Mouse (Mus musculus) forebrain, embryonic 12.5 days (tissue): Measurements from ENCODE around the gene Polh. TPM values are rescaled to one million over a fixed set of nuclear protein-coding genes. Genes with fewer than 3 reads are reported as not detected.

ENCODE experiments used
- ATAC-seq: fragments of 200-750 bp; cut with Nextera tagmentation; 2 replicates; pipeline ENCODE4 v1.8.0; 2017; ENCODE audit warnings: moderate TSS enrichment; ENCODE audit not compliant: low FRiP score
- H3K27ac ChIP-seq: fragments of 300-500 bp; sonication (generic); 2 replicates; pipeline ENCODE4 v1.5.1; 2016; ENCODE audit warnings: mild to moderate bottlenecking
- H3K27me3 ChIP-seq: fragments of 300-500 bp; sonication (generic); 2 replicates; pipeline ENCODE4 v1.6.1; 2016; ENCODE audit warnings: mild to moderate bottlenecking
- H3K36me3 ChIP-seq: fragments of 300-500 bp; sonication (generic); replicated peaks from 2 replicates; pipeline ENCODE4 v1.6.1; 2016; ENCODE audit warnings: mild to moderate bottlenecking
- H3K4me1 ChIP-seq: fragments of 300-500 bp; sonication (generic); 2 replicates; pipeline ENCODE4 v1.6.1; 2016
- H3K4me2 ChIP-seq: fragments of 300-500 bp; sonication (generic); 2 replicates; pipeline ENCODE4 v1.6.1; 2016; ENCODE audit warnings: mild to moderate bottlenecking, moderate library complexity
- H3K4me3 ChIP-seq: fragments of 300-500 bp; sonication (generic); replicated peaks from 2 replicates; pipeline ENCODE4 v1.5.1; 2016; ENCODE audit warnings: mild to moderate bottlenecking
- H3K9ac ChIP-seq: fragments of 300-500 bp; sonication (generic); 2 replicates; pipeline ENCODE4 v1.6.1; 2016; ENCODE audit warnings: mild to moderate bottlenecking
- H3K9me3 ChIP-seq: fragments of 300-500 bp; sonication (generic); 2 replicates; pipeline ENCODE4 v1.6.1; 2016
- WGBS: fragments of 180-500 bp; shearing (Covaris S2); methylation state at CpG from one replicate; pipeline ENCODE4 v1.1.7; 2016; 5-methylcytosine and 5-hydroxymethylcytosine counted together
- polyA plus RNA-seq: library from polyadenylated mRNA; unstranded; fragments of >200 nt; fragmentation: Nextera tagmentation; extraction: Ambion mirVana; gene quantifications from 2 replicates; pipeline ENCODE4 v1.2.1, GENCODE M21; 2016

Gene Polh
- polyA plus RNA-seq, 1 experiment from 2014 or later = 11.2 TPM

DNA sequence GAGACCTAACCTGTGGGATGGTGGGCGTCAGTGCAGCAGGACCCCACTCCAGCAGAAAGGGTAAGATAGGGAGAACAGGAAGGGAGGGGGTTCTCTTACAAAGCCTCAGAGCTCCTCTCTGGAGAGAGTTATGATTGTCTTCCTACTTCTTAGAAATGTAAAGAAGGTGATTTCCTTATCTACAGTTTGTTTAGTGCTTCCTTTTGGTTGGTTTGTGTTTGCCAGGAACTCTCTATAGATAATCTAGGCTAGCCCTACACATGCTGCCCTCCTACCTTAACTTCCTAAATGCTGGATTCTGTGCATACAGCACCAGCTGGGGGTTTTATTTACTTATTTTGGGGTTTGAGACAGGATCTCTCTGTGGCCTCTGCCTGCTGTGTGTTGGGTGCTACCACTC is 33.6 kb upstream of the Polh start:
- Histone ChIP-seq H3K9me3 (no peaks in the 10 kb centered on the region), H3K4me3 (no peak overlapping the region), H3K4me2 (no peak overlapping the region), H3K27ac (no peak overlapping the region), H3K9ac (no peak overlapping the region), H3K36me3 (peaks cover 89% of the 10 kb centered on the region), H3K4me1 (no peaks in the 10 kb centered on the region), H3K27me3 (no peaks in the 10 kb centered on the region)
- ATAC-seq = no peak
- WGBS = 94% methylated on average over 1 of the region's 1 CpGs

DNA sequence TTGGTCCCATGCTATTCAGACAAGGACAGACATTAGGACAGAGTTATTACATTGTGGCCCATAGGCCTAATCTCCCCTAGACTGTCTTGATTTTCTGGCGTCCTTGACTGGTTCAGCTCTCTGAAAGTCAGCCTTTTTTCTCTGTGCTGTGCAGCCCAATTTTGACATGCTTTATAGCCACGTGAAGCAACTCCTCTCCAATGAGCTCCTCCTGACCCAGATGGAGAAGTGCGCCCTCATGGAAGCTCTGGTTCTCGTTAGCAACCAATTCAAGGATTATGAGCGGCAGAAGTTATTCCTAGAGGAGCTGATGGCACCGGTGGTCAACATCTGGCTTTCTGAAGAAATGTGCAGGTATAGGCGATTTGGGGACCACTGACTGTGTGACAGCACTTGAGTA is 25.1 kb upstream of the Polh start:
- H3K36me3 ChIP-seq = peaks cover 97% of the 10 kb centered on the region
- H3K4me1 ChIP-seq = no peaks in the 10 kb centered on the region
- no peak overlapping the region for H3K9ac ChIP-seq
- H3K9me3 ChIP-seq = no peaks in the 10 kb centered on the region
- no peak overlapping the region for H3K4me2 ChIP-seq
- no peaks in the 10 kb centered on the region for H3K27me3 ChIP-seq
- H3K27ac ChIP-seq = no peak overlapping the region
- WGBS = 87% methylated on average over 7 of the region's 7 CpGs
- no peak overlapping the region for H3K4me3 ChIP-seq
- no peak for ATAC-seq

- peaks cover 97% of the 10 kb centered on the region for H3K36me3 ChIP-seq
- H3K27ac ChIP-seq = no peak overlapping the region
- H3K4me3 ChIP-seq = no peak overlapping the region
- no peak overlapping the region for H3K9ac ChIP-seq
- no peaks in the 10 kb centered on the region for H3K27me3 ChIP-seq
- 94% methylated on average over 3 of the region's 3 CpGs for WGBS
- no peak overlapping the region for H3K4me2 ChIP-seq
- ATAC-seq = no peak
- no peaks in the 10 kb centered on the region for H3K4me1 ChIP-seq
- H3K9me3 ChIP-seq = no peaks in the 10 kb centered on the region
Observed at GRCm38 (mm10) chr17:46221601-46222000, 19.2 kb upstream of the Polh start.

DNA sequence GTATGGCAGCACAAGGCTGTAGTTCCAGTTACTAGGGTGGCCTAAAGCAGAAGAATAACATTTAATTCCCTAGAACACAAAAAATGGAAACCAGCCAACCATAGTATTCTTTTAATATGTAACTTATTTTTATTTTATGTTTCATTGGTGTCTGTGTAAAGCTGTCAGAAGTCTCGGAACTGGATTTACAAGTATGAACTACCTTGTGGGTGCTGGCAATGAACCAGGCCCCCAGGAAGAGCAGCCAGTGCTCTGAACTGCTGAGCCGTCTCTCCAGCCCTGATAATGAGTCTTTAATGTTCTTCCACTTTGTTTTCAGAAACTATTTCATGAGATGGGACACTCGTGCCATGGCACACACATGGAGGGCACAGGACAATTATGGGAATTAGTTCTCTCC is 8.1 kb upstream of the Polh start:
- no peaks in the 10 kb centered on the region for H3K9me3 ChIP-seq
- peaks cover 94% of the 10 kb centered on the region for H3K36me3 ChIP-seq
- no peak for ATAC-seq
- H3K4me3 ChIP-seq = no peak overlapping the region
- no peak overlapping the region for H3K27ac ChIP-seq
- H3K4me2 ChIP-seq = no peak overlapping the region
- H3K27me3 ChIP-seq = no peaks in the 10 kb centered on the region
- 94% methylated on average over 3 of the region's 3 CpGs for WGBS
- H3K9ac ChIP-seq = no peak overlapping the region
- H3K4me1 ChIP-seq = no peaks in the 10 kb centered on the region

GRCm38 (mm10) chr17:46206676-46207075 is 4.2 kb upstream of the Polh start:
- Histone ChIP-seq H3K4me1 (peaks cover 16% of the 10 kb centered on the region), H3K36me3 (peaks cover 68% of the 10 kb centered on the region), H3K4me2 (no peak overlapping the region), H3K27me3 (no peaks in the 10 kb centered on the region), H3K4me3 (no peak overlapping the region), H3K9ac (no peak overlapping the region), H3K27ac (no peak overlapping the region), H3K9me3 (no peaks in the 10 kb centered on the region)
- no peak for ATAC-seq

DNA sequence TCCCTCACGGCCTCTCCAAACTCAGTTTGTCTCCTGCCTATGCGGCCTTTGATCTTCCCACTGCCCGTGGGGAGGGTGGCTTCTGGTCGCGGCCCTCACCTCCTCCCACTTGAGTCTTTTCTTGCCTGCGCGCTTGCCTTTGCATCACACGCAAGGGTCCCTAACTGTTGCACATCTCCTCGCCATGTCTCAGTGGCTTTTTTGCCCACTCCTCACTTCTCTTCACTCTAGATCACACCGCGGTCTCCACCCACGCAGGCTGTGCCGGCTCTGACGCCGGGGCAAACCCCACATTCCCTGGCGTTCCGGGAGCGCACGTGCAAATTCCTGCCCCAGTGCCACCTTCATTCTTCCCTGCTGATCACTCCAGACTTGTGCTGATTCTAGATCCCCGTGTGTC is 633 bp upstream of the Polh start:
- Histone ChIP-seq H3K4me2 (peak overlapping the region; percentile 89), H3K36me3 (peaks cover 48% of the 10 kb centered on the region), H3K4me1 (peaks cover 35% of the 10 kb centered on the region), H3K27ac (peak overlapping the region; percentile 88), H3K9ac (peak overlapping the region; percentile 86), H3K9me3 (no peaks in the 10 kb centered on the region), H3K4me3 (peak overlapping the region; percentile 94), H3K27me3 (no peaks in the 10 kb centered on the region)
- 0% methylated on average over 20 of the region's 20 CpGs for WGBS
- peak; percentile 24; the same call in 1 of the 2 replicates for ATAC-seq

DNA sequence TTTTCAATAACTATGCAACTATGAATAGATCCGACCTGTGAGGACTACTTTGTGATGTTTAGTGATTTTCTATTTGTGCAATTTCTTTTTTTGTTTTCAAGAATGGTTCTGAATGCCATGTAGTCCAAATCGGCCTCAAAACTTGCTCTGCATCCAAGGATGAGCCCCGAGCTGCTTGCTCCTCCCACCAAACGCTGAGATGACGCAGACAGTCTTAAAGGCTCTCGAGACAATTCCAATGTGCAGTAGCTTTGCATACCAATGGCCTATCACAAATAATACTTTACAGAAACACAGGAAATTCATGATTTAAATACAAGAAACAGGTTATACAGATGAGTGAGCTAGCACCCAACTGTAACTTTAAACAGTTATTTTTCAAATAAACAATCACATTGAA is 1.3 kb downstream of the Polh start:
- Histone ChIP-seq H3K27ac (no peak overlapping the region), H3K4me2 (peak overlapping the region; percentile 89), H3K4me3 (peak overlapping the region; percentile 94), H3K9me3 (no peaks in the 10 kb centered on the region), H3K4me1 (peaks cover 35% of the 10 kb centered on the region), H3K9ac (peak overlapping the region; percentile 86), H3K27me3 (no peaks in the 10 kb centered on the region), H3K36me3 (peaks cover 48% of the 10 kb centered on the region)
- WGBS = 72% methylated on average over 6 of the region's 6 CpGs
- no peak for ATAC-seq

DNA sequence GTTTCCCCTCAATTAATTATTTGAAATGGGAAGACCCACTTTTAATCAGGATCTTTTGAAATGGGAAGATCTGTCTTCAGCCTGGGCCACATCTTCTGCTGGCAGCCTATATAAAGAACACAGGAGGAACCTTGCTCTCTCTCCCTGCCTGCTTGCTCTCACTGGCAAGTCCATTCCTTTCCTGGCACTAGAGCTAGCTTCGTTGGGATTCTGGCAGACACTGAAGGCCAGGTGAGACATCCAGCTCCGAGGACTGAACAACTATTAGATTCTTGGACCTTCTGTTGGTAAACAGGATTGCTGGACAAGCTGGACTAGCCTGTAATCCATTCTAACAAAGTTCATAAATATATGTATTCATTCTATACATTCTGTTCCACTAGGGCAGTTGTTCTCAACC is 13.6 kb downstream of the Polh start:
- H3K4me3 ChIP-seq = no peak overlapping the region
- WGBS = 99% methylated on average over 2 of the region's 2 CpGs
- no peaks in the 10 kb centered on the region for H3K9me3 ChIP-seq
- H3K9ac ChIP-seq = no peak overlapping the region
- H3K36me3 ChIP-seq = peaks cover 86% of the 10 kb centered on the region
- no peak for ATAC-seq
- H3K4me2 ChIP-seq = no peak overlapping the region
- no peaks in the 10 kb centered on the region for H3K27me3 ChIP-seq
- H3K27ac ChIP-seq = no peak overlapping the region
- H3K4me1 ChIP-seq = no peaks in the 10 kb centered on the region

GRCm38 (mm10) chr17:46182273-46182672 is 20.2 kb downstream of the Polh start:
- H3K36me3 ChIP-seq = peaks cover 90% of the 10 kb centered on the region
- 82% methylated on average over 4 of the region's 4 CpGs for WGBS

GRCm38 (mm10) chr17:46170538-46170937 is 31.9 kb downstream of the Polh start:
- 73% methylated on average over 3 of the region's 3 CpGs for WGBS
- Histone ChIP-seq H3K4me1 (no peaks in the 10 kb centered on the region), H3K4me2 (no peak overlapping the region), H3K27ac (no peak overlapping the region), H3K4me3 (no peak overlapping the region), H3K9ac (no peak overlapping the region), H3K36me3 (peaks cover 81% of the 10 kb centered on the region), H3K9me3 (no peaks in the 10 kb centered on the region), H3K27me3 (no peaks in the 10 kb centered on the region)
- ATAC-seq = no peak

More at GRCm38 (mm10) chr17:46182273-46182672, 20.2 kb downstream of the Polh start:
- Histone ChIP-seq H3K4me3 (no peak overlapping the region), H3K27ac (no peak overlapping the region), H3K9me3 (no peaks in the 10 kb centered on the region), H3K27me3 (no peaks in the 10 kb centered on the region), H3K9ac (no peak overlapping the region), H3K4me1 (no peaks in the 10 kb centered on the region), H3K4me2 (no peak overlapping the region)
- no peak for ATAC-seq

- no peak overlapping the region for H3K27ac ChIP-seq
- no peak for ATAC-seq
- WGBS = 94% methylated on average over 5 of the region's 5 CpGs
- H3K9me3 ChIP-seq = no peaks in the 10 kb centered on the region
- no peak overlapping the region for H3K9ac ChIP-seq
- no peak overlapping the region for H3K4me2 ChIP-seq
- no peaks in the 10 kb centered on the region for H3K27me3 ChIP-seq
- peaks cover 92% of the 10 kb centered on the region for H3K36me3 ChIP-seq
- no peaks in the 10 kb centered on the region for H3K4me1 ChIP-seq
- no peak overlapping the region for H3K4me3 ChIP-seq
Observed at GRCm38 (mm10) chr17:46168768-46169167, 33.7 kb downstream of the Polh start.

DNA sequence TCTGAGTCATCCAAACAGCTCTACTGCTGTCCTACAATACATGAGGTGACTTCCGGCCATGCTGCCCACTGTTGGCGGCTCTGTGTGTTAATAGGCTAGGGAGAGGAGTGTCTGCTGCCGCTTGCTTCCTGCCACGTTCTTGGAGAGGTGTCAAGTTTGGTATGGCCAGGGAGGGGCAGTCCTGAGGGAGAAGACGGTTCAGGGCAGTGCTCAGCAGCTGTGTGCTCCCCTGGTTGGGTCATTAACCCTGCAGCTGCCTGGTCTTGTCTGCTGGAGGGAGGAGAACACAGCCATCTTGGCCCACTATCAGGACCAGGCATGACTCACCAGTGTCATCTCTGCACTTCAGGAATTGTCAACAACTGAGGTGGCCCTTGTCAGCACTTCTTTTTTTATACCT is 34.1 kb downstream of the Polh start:
- no peak overlapping the region for H3K27ac ChIP-seq
- no peaks in the 10 kb centered on the region for H3K9me3 ChIP-seq
- no peak for ATAC-seq
- H3K27me3 ChIP-seq = no peaks in the 10 kb centered on the region
- H3K4me3 ChIP-seq = no peak overlapping the region
- H3K36me3 ChIP-seq = peaks cover 90% of the 10 kb centered on the region
- 67% methylated on average over 5 of the region's 5 CpGs for WGBS
- no peaks in the 10 kb centered on the region for H3K4me1 ChIP-seq
- no peak overlapping the region for H3K4me2 ChIP-seq
- no peak overlapping the region for H3K9ac ChIP-seq

- H3K27me3 ChIP-seq = no peaks in the 10 kb centered on the region
- no peak for ATAC-seq
- 88% methylated on average over 11 of the region's 11 CpGs for WGBS
- H3K4me3 ChIP-seq = no peak overlapping the region
- H3K4me1 ChIP-seq = peaks cover 12% of the 10 kb centered on the region
- H3K36me3 ChIP-seq = peaks cover 77% of the 10 kb centered on the region
- H3K27ac ChIP-seq = no peak overlapping the region
- H3K9ac ChIP-seq = no peak overlapping the region
- H3K9me3 ChIP-seq = no peaks in the 10 kb centered on the region
- no peak overlapping the region for H3K4me2 ChIP-seq
Observed at GRCm38 (mm10) chr17:46167014-46167413, 35.4 kb downstream of the Polh start.

DNA sequence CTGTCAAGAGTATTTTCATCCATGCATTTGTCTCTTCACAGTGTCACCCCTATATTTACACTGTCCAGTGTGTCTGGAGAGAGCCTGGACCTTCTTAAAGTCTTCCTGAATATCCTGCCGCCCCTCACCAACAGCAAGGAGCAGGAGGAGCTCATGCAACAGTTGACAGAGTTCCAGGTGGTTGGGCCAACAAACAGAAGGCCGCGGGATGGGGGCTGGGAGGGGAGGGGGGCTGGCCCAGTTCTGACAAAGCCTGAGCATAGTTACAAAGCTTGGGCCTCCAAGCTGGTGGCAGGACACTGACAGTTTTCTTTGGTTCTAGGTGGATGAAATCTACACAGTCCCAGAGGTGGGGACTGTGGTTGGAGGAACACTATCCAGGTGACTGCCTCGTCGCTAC is 36.2 kb downstream of the Polh start:
- H3K27me3 ChIP-seq = no peaks in the 10 kb centered on the region
- H3K9me3 ChIP-seq = no peaks in the 10 kb centered on the region
- H3K4me1 ChIP-seq = peaks cover 18% of the 10 kb centered on the region
- ATAC-seq = no peak
- no peak overlapping the region for H3K4me3 ChIP-seq
- no peak overlapping the region for H3K4me2 ChIP-seq
- peaks cover 74% of the 10 kb centered on the region for H3K36me3 ChIP-seq
- WGBS = 92% methylated on average over 5 of the region's 5 CpGs
- no peak overlapping the region for H3K9ac ChIP-seq
- no peak overlapping the region for H3K27ac ChIP-seq
